Mouse (Mus musculus) hindbrain, embryonic 11.5 days (tissue): Measurements from ENCODE around the gene Mtx3. TPM values are rescaled to one million over a fixed set of nuclear protein-coding genes. Genes with fewer than 3 reads are reported as not detected.

Experiments used
- ATAC-seq: fragments of 200-750 bp; cut with Nextera tagmentation; 2 replicates; pipeline ENCODE4 v1.8.0; 2017; ENCODE audit warnings: mild to moderate bottlenecking, moderate TSS enrichment, moderate library complexity; ENCODE audit not compliant: low FRiP score
- DNase-seq: peaks from one replicate; pipeline ENCODE4 v3.0.0-alpha.2; 2015; ENCODE audit warnings: low spot score
- H3K27ac ChIP-seq: fragments of 300-500 bp; sonication (generic); 2 replicates; pipeline ENCODE4 v1.5.1; 2014; ENCODE audit warnings: mild to moderate bottlenecking, low read depth, low read length
- H3K27me3 ChIP-seq: fragments of 300-500 bp; sonication (generic); 2 replicates; pipeline ENCODE4 v1.6.1; 2014; ENCODE audit warnings: mild to moderate bottlenecking, low read length, moderate library complexity, mixed read lengths; ENCODE audit not compliant: control insufficient read depth, insufficient read depth
- H3K36me3 ChIP-seq: fragments of 300-500 bp; sonication (generic); 2 replicates; pipeline ENCODE4 v1.6.1; 2014; ENCODE audit warnings: mild to moderate bottlenecking, low read length, moderate library complexity, mixed read lengths; ENCODE audit not compliant: control insufficient read depth, insufficient read depth
- H3K4me1 ChIP-seq: fragments of 300-500 bp; sonication (generic); replicated peaks from 2 replicates; pipeline ENCODE4 v1.6.1; 2014; ENCODE audit warnings: low read length, mixed read lengths; ENCODE audit not compliant: control insufficient read depth, insufficient read depth
- H3K4me2 ChIP-seq: fragments of 300-500 bp; sonication (generic); replicated peaks from 2 replicates; pipeline ENCODE4 v1.6.1; 2014; ENCODE audit warnings: mild to moderate bottlenecking, low read depth, low read length
- H3K4me3 ChIP-seq: fragments of 300-500 bp; sonication (generic); 2 replicates; pipeline ENCODE4 v1.5.1; 2014; ENCODE audit warnings: low read depth, low read length
- H3K9ac ChIP-seq: fragments of 300-500 bp; sonication (generic); 2 replicates; pipeline ENCODE4 v1.6.1; 2014; ENCODE audit warnings: low read depth, low read length
- H3K9me3 ChIP-seq: fragments of 300-500 bp; sonication (generic); 2 replicates; pipeline ENCODE4 v1.6.1; 2016; ENCODE audit warnings: low read length; ENCODE audit not compliant: control insufficient read depth
- WGBS: fragments of 180-500 bp; shearing (Covaris S2); extraction: QIAGEN DNeasy Blood & Tissue Kit; methylation state at CpG from one replicate; pipeline ENCODE4 v1.1.7; 2014; 5-methylcytosine and 5-hydroxymethylcytosine counted together
- polyA plus RNA-seq: library from polyadenylated mRNA; unstranded; fragments of >200 nt; fragmentation: Nextera tagmentation; extraction: Ambion mirVana; gene quantifications from 2 replicates; pipeline ENCODE4 v1.2.1, GENCODE M21; 2014

The Mtx3 gene
- polyA plus RNA-seq, 1 experiment from 2014 or later: 6.8 TPM

DNA sequence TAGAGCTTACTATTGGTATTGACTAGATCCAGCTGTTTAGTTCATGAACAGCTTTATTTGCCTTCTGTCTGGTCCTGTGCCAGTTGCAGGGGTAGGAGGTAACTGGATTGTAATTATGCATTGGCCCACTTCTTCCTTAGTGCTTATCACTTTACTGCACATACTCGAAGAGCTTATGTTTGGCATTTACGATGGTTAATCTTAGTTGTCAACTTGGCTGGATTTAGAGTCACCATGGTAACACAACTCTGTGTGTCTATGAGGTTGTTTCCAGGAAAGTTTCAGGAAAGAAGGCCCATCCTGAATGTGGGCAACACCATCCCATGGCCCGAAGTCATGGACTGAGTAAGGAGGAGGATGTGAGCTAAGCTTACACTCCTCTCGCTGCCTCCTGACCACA is 11.4 kb upstream of the Mtx3 start:
- Histone ChIP-seq H3K4me1 (no peaks in the 10 kb centered on the region), H3K9ac (no peak overlapping the region), H3K36me3 (no peaks in the 10 kb centered on the region), H3K9me3 (no peaks in the 10 kb centered on the region), H3K27ac (no peak overlapping the region), H3K4me3 (no peak overlapping the region), H3K4me2 (no peak overlapping the region), H3K27me3 (no peaks in the 10 kb centered on the region)
- DNase-seq: no peak
- WGBS: 99% methylated on average over 4 of the region's 4 CpGs
- ATAC-seq: no peak

DNA sequence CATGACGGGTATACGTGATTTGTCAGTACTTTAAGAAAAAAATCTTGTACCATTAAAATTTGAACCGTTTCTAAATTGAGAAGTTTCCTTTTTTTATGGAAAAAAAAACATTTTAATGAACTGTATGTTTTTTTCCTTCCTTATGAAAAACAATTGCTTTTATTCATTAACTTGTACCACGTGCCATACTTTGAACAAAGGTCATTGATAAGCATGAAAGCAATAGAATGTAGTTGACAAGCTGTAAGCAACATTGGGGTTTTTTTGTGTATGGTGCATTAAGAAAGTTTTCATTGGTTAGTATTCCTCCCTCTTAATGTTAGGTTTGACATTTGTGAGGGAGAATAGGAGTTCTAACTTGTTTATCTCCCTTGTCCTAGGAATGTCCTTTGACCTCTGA is 1.9 kb downstream of the Mtx3 start:
- no peaks in the 10 kb centered on the region for H3K4me1 ChIP-seq
- H3K36me3 ChIP-seq: 0 out of 2 replicates have a peak, but pooled peaks cover 3% of the 10 kb centered on the region
- no peaks in the 10 kb centered on the region for H3K27me3 ChIP-seq
- H3K4me2 ChIP-seq: no peak overlapping the region
- H3K4me3 ChIP-seq: no peak overlapping the region
- H3K9me3 ChIP-seq: no peaks in the 10 kb centered on the region
- H3K27ac ChIP-seq: no peak overlapping the region
- no peak overlapping the region for H3K9ac ChIP-seq
- 92% methylated on average over 4 of the region's 4 CpGs for WGBS
- ATAC-seq (no peak), DNase-seq (no peak)

DNA sequence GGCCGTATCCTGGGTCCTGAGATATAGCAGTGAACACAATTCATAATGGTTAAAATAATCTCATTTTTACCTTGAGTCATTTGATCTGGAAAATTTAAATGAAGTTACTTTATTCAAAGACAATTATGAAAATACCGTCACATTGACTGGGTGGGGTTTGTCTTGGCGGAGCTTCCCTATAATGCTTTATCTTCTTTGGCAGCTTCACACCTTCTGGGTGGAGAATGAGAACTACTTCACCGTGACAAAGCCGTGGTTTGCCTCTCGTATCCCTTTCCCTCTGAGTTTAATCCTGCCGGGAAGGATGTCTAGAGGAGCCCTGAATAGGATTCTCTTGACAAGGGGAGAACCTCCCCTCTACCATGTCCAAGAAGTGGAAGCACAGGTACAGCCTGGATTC is 2.8 kb downstream of the Mtx3 start:
- Histone ChIP-seq H3K4me2 (no peak overlapping the region), H3K4me1 (no peaks in the 10 kb centered on the region), H3K9me3 (no peaks in the 10 kb centered on the region), H3K9ac (no peak overlapping the region), H3K27ac (no peak overlapping the region), H3K4me3 (no peak overlapping the region), H3K27me3 (no peaks in the 10 kb centered on the region), H3K36me3 (0 out of 2 replicates have a peak, but pooled peaks cover 3% of the 10 kb centered on the region)
- 96% methylated on average over 7 of the region's 7 CpGs for WGBS
- DNase-seq (no peak), ATAC-seq (no peak)

DNA sequence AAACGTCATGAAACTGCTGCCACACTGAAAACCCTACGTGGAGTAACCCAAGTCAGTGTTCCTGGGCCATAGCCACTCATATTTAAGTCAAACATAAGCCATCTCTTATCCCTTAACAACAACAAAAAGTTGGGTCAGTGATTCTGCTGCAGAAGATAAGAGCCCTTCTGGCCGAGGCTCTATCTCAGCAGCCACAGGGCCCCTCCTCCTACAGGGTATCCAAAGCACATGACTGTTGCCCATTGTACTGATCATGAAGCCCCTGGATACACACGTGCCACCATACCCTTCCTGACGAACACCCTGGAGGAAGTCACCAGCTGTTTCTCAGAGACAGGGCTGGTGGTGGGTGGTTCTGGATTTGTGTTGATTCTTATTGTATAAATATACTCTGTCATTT is 3.4 kb downstream of the Mtx3 start:
- Histone ChIP-seq H3K9me3 (no peaks in the 10 kb centered on the region), H3K36me3 (0 out of 2 replicates have a peak, but pooled peaks cover 3% of the 10 kb centered on the region), H3K27ac (no peak overlapping the region), H3K4me2 (no peak overlapping the region), H3K4me1 (no peaks in the 10 kb centered on the region), H3K4me3 (no peak overlapping the region), H3K9ac (no peak overlapping the region), H3K27me3 (no peaks in the 10 kb centered on the region)
- DNase-seq: no peak
- WGBS: 85% methylated on average over 5 of the region's 5 CpGs
- ATAC-seq: no peak

DNA sequence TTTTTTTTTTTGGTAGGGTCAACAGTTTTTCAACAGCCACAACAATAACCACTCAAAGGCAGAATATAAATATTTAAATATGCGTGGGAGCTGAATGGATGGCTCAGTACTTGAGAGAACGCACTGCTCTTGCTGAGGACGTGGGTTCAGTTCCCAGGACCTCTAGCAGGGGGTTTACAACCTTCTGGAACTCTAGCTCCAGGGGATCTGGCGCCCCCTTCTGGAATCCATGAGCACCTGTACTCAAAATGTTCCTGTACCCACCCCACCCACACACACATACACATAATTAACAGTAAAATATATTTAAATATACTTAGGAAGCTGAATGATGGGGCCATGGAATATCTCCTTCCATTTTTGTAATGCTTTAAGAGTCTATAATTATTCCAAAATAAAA is 11.3 kb downstream of the Mtx3 start:
- WGBS: 76% methylated on average over 4 of the region's 4 CpGs
- Histone ChIP-seq H3K4me3 (no peak overlapping the region), H3K36me3 (no peaks in the 10 kb centered on the region), H3K9ac (no peak overlapping the region), H3K4me2 (no peak overlapping the region), H3K27ac (no peak overlapping the region), H3K4me1 (no peaks in the 10 kb centered on the region), H3K9me3 (no peaks in the 10 kb centered on the region), H3K27me3 (no peaks in the 10 kb centered on the region)
- ATAC-seq (no peak), DNase-seq (peak; percentile 14)

DNA sequence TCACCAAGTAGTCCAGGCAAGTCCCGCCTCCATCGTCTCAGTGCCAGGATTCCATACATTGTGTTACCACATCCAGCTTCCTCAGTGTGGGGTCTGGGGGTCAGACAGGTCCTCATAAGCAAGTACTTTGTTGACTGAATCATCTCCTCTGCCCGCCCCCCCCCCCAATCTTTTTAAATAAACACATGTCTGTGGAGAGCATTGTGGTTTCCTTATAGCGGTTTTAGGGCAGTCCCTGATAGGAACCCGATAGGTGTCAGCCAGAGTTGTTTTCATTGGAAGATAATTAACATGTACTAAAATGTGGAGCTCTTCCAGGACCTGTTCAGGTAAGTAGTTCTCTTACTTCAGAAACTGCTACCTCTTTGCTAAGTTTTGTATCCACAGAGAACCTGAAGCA is 14.2 kb downstream of the Mtx3 start:
- Histone ChIP-seq H3K27me3 (no peaks in the 10 kb centered on the region), H3K9ac (no peak overlapping the region), H3K4me3 (no peak overlapping the region), H3K27ac (no peak overlapping the region), H3K4me2 (no peak overlapping the region), H3K9me3 (no peaks in the 10 kb centered on the region), H3K4me1 (no peaks in the 10 kb centered on the region), H3K36me3 (no peaks in the 10 kb centered on the region)
- DNase-seq: no peak
- no peak for ATAC-seq
- 88% methylated on average over 5 of the region's 5 CpGs for WGBS

DNA sequence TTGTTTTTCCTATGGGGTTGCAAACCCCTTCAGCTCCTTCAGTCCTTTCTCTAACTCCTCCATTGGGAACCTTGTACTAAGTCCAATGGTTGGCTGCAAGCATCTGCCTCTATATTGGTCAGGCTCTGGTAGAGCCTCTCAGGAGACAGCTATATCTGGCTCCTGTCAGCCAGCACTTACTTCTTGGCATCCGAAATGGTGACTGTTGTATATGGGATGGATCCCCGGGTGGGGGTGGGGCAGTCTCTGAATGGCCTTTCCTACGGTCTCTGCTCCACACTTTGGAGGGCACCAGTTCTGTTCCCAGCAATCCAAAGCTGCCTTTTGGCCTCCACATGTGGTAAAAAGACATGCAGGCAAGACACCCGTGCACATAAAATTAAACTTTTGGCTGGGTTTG is 15.4 kb downstream of the Mtx3 start:
- WGBS: 69% methylated on average over 4 of the region's 4 CpGs
- Histone ChIP-seq H3K9me3 (no peaks in the 10 kb centered on the region), H3K4me2 (no peak overlapping the region), H3K36me3 (no peaks in the 10 kb centered on the region), H3K4me3 (no peak overlapping the region), H3K4me1 (no peaks in the 10 kb centered on the region), H3K27ac (no peak overlapping the region), H3K9ac (no peak overlapping the region), H3K27me3 (no peaks in the 10 kb centered on the region)
- DNase-seq (no peak), ATAC-seq (no peak)

DNA sequence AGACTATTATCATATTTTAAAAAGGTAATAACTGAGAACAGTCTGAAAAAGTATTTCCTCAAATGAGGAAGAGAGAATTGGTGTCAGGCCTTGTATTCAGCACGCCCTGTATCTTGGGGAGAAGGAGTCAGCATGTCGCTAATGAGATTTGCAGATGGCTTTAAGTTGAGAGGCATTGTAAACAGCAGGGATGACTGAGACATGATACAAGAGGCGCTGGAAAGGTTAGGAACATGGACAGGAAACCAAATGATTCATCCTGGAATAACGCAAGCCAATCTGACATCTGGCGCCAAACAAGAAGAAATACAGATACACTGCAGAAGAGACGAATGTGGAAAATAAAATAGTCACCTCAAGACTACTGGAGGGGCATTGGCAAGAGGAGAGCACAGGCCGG is 20.8 kb downstream of the Mtx3 start:
- no peaks in the 10 kb centered on the region for H3K9me3 ChIP-seq
- 70% methylated on average over 7 of the region's 7 CpGs for WGBS
- no peaks in the 10 kb centered on the region for H3K27me3 ChIP-seq
- H3K4me2 ChIP-seq: no peak overlapping the region
- no peaks in the 10 kb centered on the region for H3K36me3 ChIP-seq
- no peak for ATAC-seq
- no peaks in the 10 kb centered on the region for H3K4me1 ChIP-seq
- H3K27ac ChIP-seq: no peak overlapping the region
- H3K9ac ChIP-seq: no peak overlapping the region
- DNase-seq: no peak
- H3K4me3 ChIP-seq: no peak overlapping the region

DNA sequence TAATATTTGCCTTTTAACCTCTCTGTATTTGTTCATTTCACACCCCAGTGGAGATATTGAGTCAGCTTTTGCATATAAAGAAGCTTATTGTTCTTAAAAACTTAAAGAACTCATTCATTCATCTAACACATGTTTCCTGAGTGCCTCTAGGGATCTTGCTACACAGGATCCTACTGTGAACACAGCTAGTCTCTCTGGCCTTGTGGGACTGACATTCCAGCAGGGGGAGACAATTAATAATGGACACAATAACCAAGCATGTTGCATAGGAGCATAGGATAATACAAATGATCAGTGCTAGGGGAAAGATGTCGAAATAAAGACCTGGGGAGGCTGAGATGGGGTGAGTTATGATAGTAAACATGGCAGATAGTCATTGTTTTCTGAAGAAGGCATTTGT is 22.1 kb downstream of the Mtx3 start:
- no peak for ATAC-seq

More for the DNA sequence above, 22.1 kb downstream of the Mtx3 start:
- DNase-seq: no peak
- Histone ChIP-seq H3K9me3 (no peaks in the 10 kb centered on the region), H3K36me3 (no peaks in the 10 kb centered on the region), H3K27me3 (no peaks in the 10 kb centered on the region), H3K4me2 (no peak overlapping the region), H3K4me1 (no peaks in the 10 kb centered on the region), H3K27ac (no peak overlapping the region), H3K4me3 (no peak overlapping the region), H3K9ac (no peak overlapping the region)
- WGBS: 81% methylated on average over 1 of the region's 1 CpGs
